In genomic region chrX:113184569-113185229, GRCm38 (mm10) we compare ENCODE assay signal across 8 mouse cellular contexts. TPM values are rescaled to one million over a fixed set of nuclear protein-coding genes. Genes with fewer than 3 reads are reported as not detected.
DNase-seq lines count a peak whose midpoint lies in the region; ATAC-seq and TF ChIP-seq lines count a peak whose summit lies in the region.

No protein-coding gene starts in this region.

- no peaks in the 10 kb centered on the region for H3K9me3 ChIP-seq in embryonic facial prominence, embryonic 12.5 days
- H3K9me3 ChIP-seq in intestine, embryonic 16.5 days (ENCODE audit: control insufficient read depth, low read length): no peaks in the 10 kb centered on the region
- no peaks in the 10 kb centered on the region for H3K9me3 ChIP-seq in neural tube, embryonic 14.5 days (ENCODE audit: control insufficient read depth, low read length)

- peak overlapping the region; percentile 89 for H3K27ac ChIP-seq in gastrocnemius, adult 2 months
- no peak overlapping the region for H3K27ac ChIP-seq in embryonic facial prominence, embryonic 12.5 days
- 0 out of 2 replicates have a peak overlapping the region, but pooled peaks have one; percentile 34 for H3K27ac ChIP-seq in intestine, embryonic 16.5 days (ENCODE audit: low read length)
- peak overlapping the region; percentile 78 for H3K27ac ChIP-seq in neural tube, embryonic 14.5 days (ENCODE audit: low read depth, low read length)

- H3K36me3 ChIP-seq in embryonic facial prominence, embryonic 12.5 days: no peaks in the 10 kb centered on the region
- H3K36me3 ChIP-seq in intestine, embryonic 16.5 days (ENCODE audit: control insufficient read depth, insufficient read depth, low read length): no peaks in the 10 kb centered on the region
- H3K36me3 ChIP-seq in neural tube, embryonic 14.5 days (ENCODE audit: control insufficient read depth, insufficient read depth, low read length): no peaks in the 10 kb centered on the region

- peak overlapping the region; percentile 81 for H3K4me3 ChIP-seq in gastrocnemius, adult 2 months
- peak overlapping the region; percentile 49 for H3K4me3 ChIP-seq in embryonic facial prominence, embryonic 12.5 days
- H3K4me3 ChIP-seq in intestine, embryonic 16.5 days (ENCODE audit: low read length): peak overlapping the region; percentile 55
- peak overlapping the region; percentile 44 for H3K4me3 ChIP-seq in neural tube, embryonic 14.5 days (ENCODE audit: low read depth, low read length)

- WGBS in embryonic facial prominence, embryonic 12.5 days: 14% methylated on average over 17 of the region's 17 CpGs
- WGBS in intestine, embryonic 16.5 days: 16% methylated on average over 17 of the region's 17 CpGs
- 20% methylated on average over 17 of the region's 17 CpGs for WGBS in neural tube, embryonic 14.5 days

- ATAC-seq in embryonic facial prominence, embryonic 12.5 days (ENCODE audit: insufficient number of reproducible peaks, insufficient read depth, low FRiP score, low TSS enrichment): no peak
- peak; percentile 47 for ATAC-seq in intestine, embryonic 16.5 days
- ATAC-seq in neural tube, embryonic 14.5 days (ENCODE audit: low read depth): peak; percentile 1; the same call in 1 of the 2 replicates

- DNase-seq in gastrocnemius, adult 2 months: no peak
- no peak for DNase-seq in gastrocnemius, postnatal 4 days (ENCODE audit: low spot score in 2 of 2)
- peak; percentile 9 for DNase-seq in CD4-positive helper T cell, adult 2 months (ENCODE audit: low read depth, low spot score)
- no peak for DNase-seq in urinary bladder, postnatal 14 days (ENCODE audit: low spot score)
- DNase-seq in right cerebral cortex, postnatal 10 days (ENCODE audit: low spot score in 2 of 2): no peak

- TF ChIP-seq CTCF in gastrocnemius, adult 2 months (IDR thresholded peaks at IDR 0.05): no peak

- no peaks in the 10 kb centered on the region for H3K27me3 ChIP-seq in embryonic facial prominence, embryonic 12.5 days
- no peaks in the 10 kb centered on the region for H3K27me3 ChIP-seq in intestine, embryonic 16.5 days (replicated peaks; ENCODE audit: control insufficient read depth, insufficient read depth, low read length)
- H3K27me3 ChIP-seq in neural tube, embryonic 14.5 days (ENCODE audit: control insufficient read depth, insufficient read depth, low read length): no peaks in the 10 kb centered on the region

- no peaks in the 10 kb centered on the region for H3K4me1 ChIP-seq in embryonic facial prominence, embryonic 12.5 days
- no peaks in the 10 kb centered on the region for H3K4me1 ChIP-seq in intestine, embryonic 16.5 days (ENCODE audit: control insufficient read depth, insufficient read depth, low read length)
- no peaks in the 10 kb centered on the region for H3K4me1 ChIP-seq in neural tube, embryonic 14.5 days (ENCODE audit: control insufficient read depth, insufficient read depth, low read length)

- H3K9ac ChIP-seq in embryonic facial prominence, embryonic 12.5 days: peak overlapping the region; percentile 33
- peak overlapping the region; percentile 56 for H3K9ac ChIP-seq in intestine, embryonic 16.5 days (ENCODE audit: low read depth, low read length)
- peak overlapping the region; percentile 51 for H3K9ac ChIP-seq in neural tube, embryonic 14.5 days (replicated peaks; ENCODE audit: low read depth, low read length)

- peak overlapping the region; percentile 44 for H3K4me2 ChIP-seq in embryonic facial prominence, embryonic 12.5 days (replicated peaks)
- peak overlapping the region; percentile 37 for H3K4me2 ChIP-seq in intestine, embryonic 16.5 days (ENCODE audit: low read depth, low read length)
- peak overlapping the region; percentile 45 for H3K4me2 ChIP-seq in neural tube, embryonic 14.5 days (ENCODE audit: low read depth, low read length)

- intact Hi-C loops in gastrocnemius, adult 2 months (cut with DNase I): loop anchor here (5.0 kb wide), 1 partner anchor 107 kb away; no protein-coding TSS in a partner anchor

RNA-seq across cellular contexts. Expression of gene Chm, which starts 0.6 kb away (rescaled TPM):
- 10 to 100 TPM; 14.9 to 17.4 TPM for total RNA-seq in gastrocnemius, adult 2 months (2021)
- total RNA-seq in gastrocnemius, postnatal 4 days (2021): 10 to 100 TPM in 1 of 2 experiments, 1 to 10 TPM in 1; 9.4 to 10.3 TPM
- polyA plus RNA-seq in embryonic facial prominence, embryonic 12.5 days (2016; fragmentation: Nextera tagmentation; extraction: Ambion mirVana): 13.2 and 14.7 TPM in 2 replicates
- polyA plus RNA-seq in intestine, embryonic 16.5 days (2015; fragmentation: Nextera tagmentation; extraction: Ambion mirVana): 9.5 and 10.6 TPM in 2 replicates
- polyA plus RNA-seq in neural tube, embryonic 14.5 days (2014; fragmentation: Nextera tagmentation; extraction: Ambion mirVana): 18.4 and 22.2 TPM in 2 replicates
